Mouse (Mus musculus) MEL (cell line): ENCODE measurements around the gene Msmo1. TPM values are rescaled to one million over a fixed set of nuclear protein-coding genes. Genes with fewer than 3 reads are reported as not detected.

Experiments
- DNase-seq: peaks from one replicate; pipeline ENCODE4 v3.0.0; 2011; ENCODE audit warnings: low read depth, low spot score
- H3K27ac ChIP-seq: 2 replicates; pipeline ENCODE4 v1.5.1; 2012; ENCODE audit warnings: low read depth, mild to moderate bottlenecking, control low read depth, low read length, moderate library complexity; ENCODE audit not compliant: control insufficient read depth
- H3K27me3 ChIP-seq, 2 experiments: fragments of 150-350 bp in 1 of 2; sonication (generic) in 1 of 2; 2 replicates each; pipeline ENCODE4 v1.6.1; 2012; ENCODE audit warnings: low read length in 2 of 2, mild to moderate bottlenecking in 2 of 2, improper control_type of control experiment in 1 of 2, moderate library complexity in 1 of 2; ENCODE audit not compliant: insufficient read depth in 2 of 2, control insufficient read depth in 1 of 2
- H3K36me3 ChIP-seq, 2 experiments: 2 replicates each; pipeline ENCODE4 v1.6.1; 2012 to 2014; ENCODE audit warnings: low read length in 2 of 2, improper control_type of control experiment in 1 of 2, inconsistent platforms in 1 of 2, mild to moderate bottlenecking in 1 of 2; ENCODE audit not compliant: insufficient read depth in 2 of 2, control insufficient read depth in 1 of 2
- H3K4me1 ChIP-seq, 2 experiments: fragments of 150-350 bp in 1 of 2; sonication (generic) in 1 of 2; 2 replicates each; pipeline ENCODE4 v1.6.1; 2012; ENCODE audit warnings: low read length in 2 of 2, improper control_type of control experiment in 1 of 2, mild to moderate bottlenecking in 1 of 2; ENCODE audit not compliant: insufficient read depth in 2 of 2, control insufficient read depth in 1 of 2
- H3K4me3 ChIP-seq, 2 experiments: fragments of 150-350 bp in 1 of 2; sonication (generic) in 1 of 2; 2 replicates each; pipeline ENCODE4 v1.5.1; 2012; ENCODE audit warnings: low read depth in 2 of 2, low read length in 2 of 2, mild to moderate bottlenecking in 2 of 2, moderate library complexity in 2 of 2, control low read depth in 1 of 2, improper control_type of control experiment in 1 of 2; ENCODE audit not compliant: control insufficient read depth in 1 of 2, insufficient read depth in 1 of 2
- H3K79me2 ChIP-seq: 2 replicates; pipeline ENCODE4 v1.6.1; 2012; ENCODE audit warnings: mild to moderate bottlenecking, low read length, moderate library complexity; ENCODE audit not compliant: control insufficient read depth, poor library complexity, insufficient read depth
- H3K9ac ChIP-seq: 2 replicates; pipeline ENCODE4 v1.6.1; 2012; ENCODE audit warnings: low read depth, mild to moderate bottlenecking, control low read depth, low read length, moderate library complexity; ENCODE audit not compliant: control insufficient read depth, poor library complexity, severe bottlenecking
- H3K9me3 ChIP-seq: fragments of 150-350 bp; sonication (generic); replicated peaks from 2 replicates; pipeline ENCODE4 v1.6.1; 2012; ENCODE audit warnings: mild to moderate bottlenecking, low read length, improper control_type of control experiment, moderate library complexity; ENCODE audit not compliant: insufficient read depth
- BHLHE40 ChIP-seq: IDR thresholded peaks from 2 replicates; pipeline ENCODE4 v1.6.1; 2012; ENCODE audit warnings: low read depth, mild to moderate bottlenecking, inconsistent platforms, low read length, improper control_type of control experiment, borderline replicate concordance
- CHD2 ChIP-seq: IDR thresholded peaks from 2 replicates; pipeline ENCODE4 v1.6.1; 2011; ENCODE audit warnings: low read length, improper control_type of control experiment
- E2F4 ChIP-seq: IDR thresholded peaks from 2 replicates; pipeline ENCODE4 v1.6.1; 2011; ENCODE audit warnings: low read depth, low read length, improper control_type of control experiment, borderline replicate concordance
- ELF1 ChIP-seq: IDR thresholded peaks from 2 replicates; pipeline ENCODE4 v1.6.1; 2014; ENCODE audit warnings: low read depth, mild to moderate bottlenecking, inconsistent platforms, low read length, improper control_type of control experiment, moderate library complexity
- EP300 ChIP-seq, 2 experiments: IDR thresholded peaks; 2 replicates each; pipeline ENCODE4 v1.6.1; 2011; ENCODE audit warnings: improper control_type of control experiment in 2 of 2, low read length in 2 of 2, low read depth in 1 of 2, mild to moderate bottlenecking in 1 of 2
- GABPA ChIP-seq: IDR thresholded peaks from 2 replicates; pipeline ENCODE4 v1.6.1; 2012; ENCODE audit warnings: low read depth, mild to moderate bottlenecking, inconsistent platforms, low read length, improper control_type of control experiment, moderate library complexity
- JUND ChIP-seq: IDR thresholded peaks from 2 replicates; pipeline ENCODE4 v1.6.1; 2011; ENCODE audit warnings: low read depth, mild to moderate bottlenecking, improper control_type of control experiment, low read length
- KAT2A ChIP-seq: conservative IDR thresholded peaks from 2 replicates; pipeline ENCODE4 v1.6.1; 2012; ENCODE audit warnings: low read depth, low read length, improper control_type of control experiment, inconsistent platforms
- MAX ChIP-seq: IDR thresholded peaks from 2 replicates; pipeline ENCODE4 v1.6.1; 2011; ENCODE audit warnings: low read length, improper control_type of control experiment
- MEF2A ChIP-seq: IDR thresholded peaks from 2 replicates; pipeline ENCODE4 v1.6.1; 2014; ENCODE audit warnings: low read depth, mild to moderate bottlenecking, inconsistent platforms, low read length, improper control_type of control experiment; ENCODE audit not compliant: poor library complexity, insufficient replicate concordance, severe bottlenecking; ENCODE audit errors: extremely low read depth
- MYC ChIP-seq: IDR thresholded peaks from 2 replicates; pipeline ENCODE4 v1.6.1; 2011; ENCODE audit warnings: low read depth, mild to moderate bottlenecking, low read length, improper control_type of control experiment, moderate library complexity
- POLR2A ChIP-seq, 2 experiments: IDR thresholded peaks; 2 replicates each; pipeline ENCODE4 v1.6.1; 2011 to 2012; ENCODE audit warnings: low read length in 2 of 2, mild to moderate bottlenecking in 2 of 2, control low read depth in 1 of 2, improper control_type of control experiment in 1 of 2, low read depth in 1 of 2, moderate library complexity in 1 of 2; ENCODE audit not compliant: control insufficient read depth in 1 of 2, insufficient read depth in 1 of 2, poor library complexity in 1 of 2
- UBTF ChIP-seq: IDR thresholded peaks from 2 replicates; pipeline ENCODE4 v1.6.1; 2012; ENCODE audit warnings: low read depth, mild to moderate bottlenecking, inconsistent platforms, low read length, improper control_type of control experiment, moderate library complexity, borderline replicate concordance; ENCODE audit not compliant: insufficient read depth
- ZMIZ1 ChIP-seq: IDR thresholded peaks from 2 replicates; pipeline ENCODE4 v1.6.1; 2012; ENCODE audit warnings: low read depth, mild to moderate bottlenecking, inconsistent platforms, low read length, improper control_type of control experiment, moderate library complexity
- polyA plus RNA-seq, 2 experiments: library from polyadenylated mRNA; stranded (reverse) in 1 of 2; unstranded in 1 of 2; fragments of >175 nt in 1 of 2; fragments of >200 nt in 1 of 2; gene quantifications; 2 replicates each; pipeline versions ENCODE4 v1.2.1 to v1.2.4; 2012; ENCODE audit warnings: low replicate concordance in 2 of 2, low read depth in 1 of 2; ENCODE audit not compliant: insufficient read length in 2 of 2, insufficient read depth in 1 of 2, missing spikeins in 1 of 2
- total RNA-seq: library from RNA; depleted of rRNA; stranded (reverse); fragments of 300-350 nt; gene quantifications from 2 replicates; pipeline ENCODE4 v1.2.3, GENCODE M21; 2012

The Msmo1 gene
- total and polyA plus RNA-seq, 3 experiments: 13.8 to 22.1 TPM; not detected in 1

DNA sequence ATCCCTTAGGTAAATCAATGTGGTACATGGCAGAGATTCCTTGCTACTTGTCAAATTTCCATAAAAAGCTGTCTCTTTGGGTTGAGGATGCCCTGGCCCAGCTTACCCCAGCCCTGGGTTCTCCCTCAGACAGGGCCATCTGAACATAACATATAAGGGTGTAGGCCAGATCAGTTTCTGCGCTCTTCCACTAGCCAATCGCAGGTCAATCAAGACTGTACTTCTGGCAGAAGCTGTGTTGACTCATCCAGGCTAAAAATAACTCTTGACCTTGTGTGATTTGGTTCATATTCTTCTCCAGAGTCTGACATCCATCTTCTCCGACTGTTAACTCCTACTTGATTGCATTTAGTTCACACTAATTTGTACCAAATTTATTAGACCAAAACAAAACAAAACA is 45.4 kb downstream of the Msmo1 start:
- no peak overlapping the region for H3K4me3 ChIP-seq
- H3K27me3 ChIP-seq: no peaks in the 10 kb centered on the region; a peak in 1 of 4 replicates
- H3K4me1 ChIP-seq: no peaks in the 10 kb centered on the region
- no peak for DNase-seq
- no peak overlapping the region for H3K9ac ChIP-seq
- no peaks in the 10 kb centered on the region for H3K79me2 ChIP-seq
- TF ChIP-seq BHLHE40: no peak
- TF ChIP-seq ZMIZ1: no peak
- no peak for TF ChIP-seq UBTF
- TF ChIP-seq ELF1: no peak
- no peak for TF ChIP-seq E2F4
- H3K36me3 ChIP-seq: no peaks in the 10 kb centered on the region
- no peaks in the 10 kb centered on the region for H3K9me3 ChIP-seq
- no peak overlapping the region for H3K27ac ChIP-seq

DNA sequence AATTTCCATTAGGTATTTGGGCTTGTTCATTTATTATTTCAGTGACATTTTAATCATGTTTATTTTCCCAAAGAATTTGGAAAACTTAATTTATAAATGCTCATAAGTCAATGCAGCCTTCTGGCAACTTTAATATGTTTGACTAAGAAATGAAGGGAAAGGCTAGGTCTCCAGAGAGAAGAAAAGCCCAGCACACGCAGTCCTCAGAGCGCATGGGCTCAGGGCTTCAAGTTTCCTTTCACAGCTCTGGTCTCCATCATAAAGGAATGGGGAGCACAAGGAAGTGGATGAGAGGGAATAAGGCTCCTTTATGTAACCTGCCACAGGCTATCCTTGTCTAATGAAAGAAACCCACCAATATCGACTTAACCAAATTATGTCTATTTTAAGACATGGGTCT is 51.1 kb downstream of the Msmo1 start:
- no peaks in the 10 kb centered on the region for H3K27me3 ChIP-seq

DNA sequence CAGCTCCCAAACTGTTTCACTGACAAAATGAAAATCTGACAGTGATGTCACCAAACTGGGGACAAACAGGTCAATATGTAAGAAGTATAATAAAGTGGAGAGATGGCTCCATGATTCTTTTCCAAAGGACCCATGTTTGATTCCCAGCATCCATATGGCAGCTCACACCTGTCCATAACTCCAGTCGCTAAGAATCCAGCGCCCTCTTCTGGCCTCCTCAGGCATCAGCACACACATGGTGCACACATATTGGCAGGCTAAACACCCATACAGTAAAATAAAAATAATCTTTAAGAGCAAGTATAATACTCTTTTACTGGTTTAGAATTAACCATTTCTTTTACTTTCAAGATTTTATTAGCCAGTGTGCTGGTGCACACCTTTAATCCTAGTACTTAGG is 57.2 kb downstream of the Msmo1 start:
- no peaks in the 10 kb centered on the region for H3K36me3 ChIP-seq
- H3K79me2 ChIP-seq: no peaks in the 10 kb centered on the region
- H3K4me1 ChIP-seq: no peaks in the 10 kb centered on the region
- no peak overlapping the region for H3K9ac ChIP-seq
- H3K9me3 ChIP-seq: no peaks in the 10 kb centered on the region
- no peak overlapping the region for H3K4me3 ChIP-seq
- no peaks in the 10 kb centered on the region; a peak in 1 of 4 replicates for H3K27me3 ChIP-seq
- no peak for DNase-seq
- TF ChIP-seq EP300 (IDR thresholded peaks at IDR 0.05; ENCODE audit: low read depth in 1 of 2, low read length in 2 of 2) (no peak), CHD2 (no peak), BHLHE40 (no peak)
- H3K27ac ChIP-seq: no peak overlapping the region

More for the DNA sequence above, 51.1 kb downstream of the Msmo1 start:
- no peak for TF ChIP-seq JUND
- no peak for TF ChIP-seq GABPA
- no peak for TF ChIP-seq MYC
- TF ChIP-seq POLR2A (IDR thresholded peaks at IDR 0.05; ENCODE audit: control insufficient read depth in 1 of 2, insufficient read depth in 1 of 2, low read depth in 1 of 2, low read length in 2 of 2, poor library complexity in 1 of 2): no peak
- no peak for TF ChIP-seq KAT2A
- no peak for TF ChIP-seq MAX
- TF ChIP-seq MEF2A: no peak
- Histone ChIP-seq H3K4me1 (no peaks in the 10 kb centered on the region), H3K9ac (no peak overlapping the region), H3K27ac (no peak overlapping the region), H3K9me3 (no peaks in the 10 kb centered on the region), H3K4me3 (no peak overlapping the region), H3K36me3 (no peaks in the 10 kb centered on the region), H3K79me2 (no peaks in the 10 kb centered on the region)
- no peak for DNase-seq
